Mouse (Mus musculus): ENCODE results near the gene Sec63.

GRCm38 (mm10) chr10:42872269-42873010, 111.1 kb downstream of the Sec63 start:
- TF ChIP-seq CTCF (IDR thresholded peaks at IDR 0.05; ENCODE audit: borderline replicate concordance, insufficient read depth, low read depth, low read length) (no peak), POLR2A (IDR thresholded peaks at IDR 0.05; ENCODE audit: borderline replicate concordance, insufficient read depth, low read length) (no peak)

Data from cerebellum, adult 2 months (tissue).